Mouse (Mus musculus): ENCODE data around the gene Gm6502. TPM values are rescaled to one million over a fixed set of nuclear protein-coding genes. Genes with fewer than 3 reads are reported as not detected.
"Not testable (repeated sequence)": the region's sequence is repeated elsewhere in the genome, so short reads cannot be mapped to it uniquely, and the experiment has no call there.

Gm6502 gene
- not detected for total RNA-seq (2021)

DNA sequence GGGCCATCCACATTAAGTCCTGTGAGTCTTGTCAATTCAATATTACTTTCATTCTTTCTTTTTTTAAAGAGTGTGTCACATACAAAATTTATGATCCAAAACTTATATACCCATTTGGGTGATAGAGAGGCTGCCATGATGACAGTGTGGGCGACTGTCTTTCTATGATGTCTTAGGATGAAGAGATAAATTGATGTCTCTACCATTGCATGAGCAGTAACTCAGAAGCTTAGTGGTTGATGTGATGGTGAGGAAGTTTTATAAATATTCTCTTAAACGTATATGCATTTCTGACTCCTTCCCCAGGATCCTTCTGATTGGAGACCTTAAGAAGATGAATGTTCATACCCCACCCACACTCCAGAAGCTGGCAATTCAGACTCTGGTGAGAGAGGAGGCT is at the start of gene Gm6502:
Gene Gm6502, plus strand, starts transcription at position 301 of the 400 bp plus-strand sequence.
- not testable (repeated sequence) for DNase-seq (ENCODE audit: extremely low spot score in 1 of 2, low spot score in 1 of 2)

DNA sequence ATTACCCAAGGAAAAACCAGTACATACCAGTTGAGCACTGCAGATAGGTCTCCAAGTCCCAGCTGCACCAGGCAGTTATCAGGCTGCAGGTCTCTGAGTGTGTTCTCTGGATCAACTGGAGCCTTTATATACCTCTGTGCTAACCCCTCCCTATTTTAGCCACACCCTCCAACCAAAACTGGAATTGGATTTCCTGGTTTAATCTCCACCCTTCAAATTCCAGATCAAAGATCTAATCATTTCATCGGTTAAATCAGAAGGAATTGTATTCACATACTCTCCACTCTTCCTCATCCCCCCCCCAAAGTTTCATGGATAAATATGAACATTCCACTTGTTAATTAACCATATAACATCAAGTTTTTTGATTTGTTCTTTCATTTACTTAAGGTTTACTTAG is 7.5 kb upstream of the Gm6502 start, which contains the start of gene A430089I19Rik:
Gene A430089I19Rik, minus strand, starts transcription at position 101 of the 400 bp plus-strand sequence.
- DNase-seq (ENCODE audit: extremely low spot score in 1 of 2, low spot score in 1 of 2): not testable (repeated sequence)

- not testable (repeated sequence) for DNase-seq (ENCODE audit: extremely low spot score in 1 of 2, low spot score in 1 of 2)
Observed at GRCm38 (mm10) chr5:94339449-94339848, 25.2 kb downstream of the Gm6502 start, which contains the start of gene AA792892. Gene AA792892 (plus strand): TSS chr5:94339749.

Other genes with a start within 250 kb of the Gm6502 start
- gene BC061212, start 243.9 kb upstream of the Gm6502 start, total RNA-seq (2021): not detected
- gene Gm6351, start 238.1 kb upstream of the Gm6502 start, total RNA-seq (2021): not detected
- gene Gm3106, start 96.4 kb upstream of the Gm6502 start, total RNA-seq (2021): not detected
- gene A430089I19Rik, start 7.6 kb upstream of the Gm6502 start, total RNA-seq (2021): not detected
- not detected for gene AA792892, start 25.3 kb downstream of the Gm6502 start, total RNA-seq (2021)
- not detected for gene Gm7682, start 131.3 kb downstream of the Gm6502 start, total RNA-seq (2021)
- not detected for gene Gm3139, start 211.9 kb downstream of the Gm6502 start, total RNA-seq (2021)

Measured in layer of hippocampus, postnatal 25 days (tissue).